Mouse (Mus musculus) CD4-positive, CD25-positive, alpha-beta regulatory T cell, adult 2 months (primary cell): ENCODE measurements around the gene Slc16a4.

ENCODE experiments used
- DNase-seq: peaks from one replicate; pipeline ENCODE4 v3.0.0-alpha.2; 2012; ENCODE audit warnings: low read depth, low spot score

Slc16a4 gene

GRCm38 (mm10) chr3:107360341-107360740 is 69.3 kb downstream of the Slc16a4 start:
- no peak for DNase-seq
